Mouse (Mus musculus) frontal cortex, postnatal 36 days (tissue): ENCODE results near the gene Gm49661.
A peak's percentile ranks its signal among the peaks of the same experiment; 100 is the strongest.

Experiments
- DNase-seq, 2 experiments: peaks; one replicate each; pipeline ENCODE4 v3.0.0; 2022; ENCODE audit warnings: low spot score in 2 of 2

Gm49661 gene

DNA sequence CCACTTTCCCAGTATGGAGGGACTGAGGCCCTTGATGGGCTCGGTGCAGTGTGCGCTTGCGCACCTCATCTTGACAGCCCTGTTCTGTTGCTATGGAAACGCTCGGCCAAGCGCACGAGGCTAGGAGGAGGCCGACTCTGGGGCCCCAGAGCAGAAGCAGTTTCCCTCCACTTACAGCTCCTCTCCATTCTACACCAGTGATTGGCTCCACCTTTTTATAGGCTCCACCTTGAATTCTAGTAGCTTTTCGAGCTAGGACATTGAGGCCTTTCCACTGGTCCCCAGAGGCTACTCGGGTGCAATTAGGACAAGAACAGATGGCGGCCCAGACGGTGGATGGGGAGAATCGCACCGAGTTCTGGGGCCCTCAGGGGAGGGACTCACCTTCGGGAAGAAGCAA is 34.4 kb downstream of the Gm49661 start:
- DNase-seq = no peak

DNA sequence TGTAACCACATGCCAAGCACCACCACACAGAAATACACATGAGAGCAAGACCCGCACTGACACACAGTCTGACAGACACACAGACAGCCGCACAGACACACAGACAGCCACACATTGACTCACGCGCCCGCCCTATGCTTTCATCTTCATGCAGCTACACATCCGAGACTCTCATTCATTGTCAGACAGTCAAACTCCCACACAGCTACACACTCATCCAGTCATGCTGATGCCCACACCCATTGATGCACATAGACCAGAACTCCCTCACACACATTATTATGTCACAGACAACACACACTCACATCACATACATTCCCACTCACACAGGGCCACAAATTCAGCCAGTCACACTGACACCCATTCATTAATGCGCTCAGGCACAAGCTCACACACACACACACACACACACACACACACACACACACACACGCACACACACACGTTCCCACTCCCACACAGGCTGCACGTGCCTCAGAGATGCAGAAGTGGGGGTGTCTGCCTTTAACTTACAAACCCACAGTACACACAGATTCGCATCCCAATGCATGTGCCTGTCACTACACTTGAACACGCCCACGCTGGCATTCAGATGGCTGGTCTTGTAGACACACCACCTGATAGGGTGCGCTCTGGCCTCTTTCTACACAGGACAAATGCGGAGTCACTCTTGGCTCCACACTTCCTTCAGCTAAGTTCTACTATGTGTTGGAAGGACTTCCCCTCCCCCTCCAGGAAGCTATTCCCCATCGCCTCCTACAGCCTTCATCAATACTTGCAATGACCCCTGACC is 35.3 kb downstream of the Gm49661 start:
- DNase-seq = no peak

DNA sequence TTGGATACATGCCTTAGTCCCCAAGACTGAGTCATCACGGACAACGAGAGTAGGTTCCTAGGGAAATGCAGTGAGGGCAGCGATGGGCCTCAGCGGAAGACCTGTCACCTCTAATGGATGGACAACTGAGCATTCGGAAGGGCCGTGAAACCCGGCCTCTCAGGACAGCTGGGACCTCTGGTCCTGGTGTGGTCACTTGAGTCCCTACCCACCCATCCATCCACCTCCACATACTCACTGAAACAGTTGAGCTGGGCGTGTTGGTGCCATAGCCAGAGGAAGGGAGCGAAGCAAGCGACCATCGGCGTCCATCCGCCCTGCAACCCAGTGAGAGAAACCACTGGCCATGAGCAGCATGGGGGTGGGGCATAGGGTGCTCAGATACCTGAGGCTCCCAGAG is 38.7 kb downstream of the Gm49661 start:
- DNase-seq = no peak

DNA sequence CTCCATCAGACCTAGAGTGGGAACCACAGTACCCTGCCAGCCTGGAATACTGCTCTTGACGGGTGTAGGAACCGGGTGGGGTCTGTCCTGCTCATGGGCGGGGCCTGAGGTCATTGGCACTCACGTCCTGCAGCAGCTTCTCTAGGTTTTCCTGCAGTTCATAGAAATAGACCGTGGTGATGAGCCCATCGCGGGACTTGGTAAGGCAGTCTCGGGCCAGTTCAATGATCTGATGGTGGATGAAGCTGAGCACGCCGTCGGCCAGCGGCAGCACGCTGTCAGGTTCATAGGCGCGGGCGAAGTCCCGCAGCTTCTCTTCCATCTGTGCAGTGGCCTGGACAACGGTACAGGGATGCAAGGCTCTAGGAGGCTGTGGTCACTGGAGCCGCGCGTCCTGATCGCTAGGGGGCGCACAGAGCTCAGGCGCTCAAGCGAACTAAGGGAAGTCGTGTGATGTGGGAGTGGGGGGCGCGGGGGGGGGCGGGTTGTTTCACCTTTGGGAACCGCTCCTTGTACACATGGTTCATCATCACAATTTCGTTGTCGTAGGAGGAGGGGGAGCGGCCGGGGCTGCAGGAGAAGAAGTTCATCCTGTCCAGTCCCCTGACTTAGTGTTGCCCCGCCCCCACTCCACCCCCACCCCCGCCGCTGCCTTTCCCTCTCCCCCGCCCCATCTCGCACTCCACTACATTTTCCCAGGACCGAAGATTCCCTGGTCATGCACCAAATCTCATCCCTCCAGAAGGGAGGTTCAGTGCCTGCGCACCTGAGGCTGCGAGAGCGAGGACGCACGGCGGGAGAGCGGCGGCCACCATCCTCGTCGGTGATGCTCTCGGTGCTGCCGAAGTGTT is 40.6 kb downstream of the Gm49661 start:
- DNase-seq = peak in 1 of 2 experiments; percentile 76

DNA sequence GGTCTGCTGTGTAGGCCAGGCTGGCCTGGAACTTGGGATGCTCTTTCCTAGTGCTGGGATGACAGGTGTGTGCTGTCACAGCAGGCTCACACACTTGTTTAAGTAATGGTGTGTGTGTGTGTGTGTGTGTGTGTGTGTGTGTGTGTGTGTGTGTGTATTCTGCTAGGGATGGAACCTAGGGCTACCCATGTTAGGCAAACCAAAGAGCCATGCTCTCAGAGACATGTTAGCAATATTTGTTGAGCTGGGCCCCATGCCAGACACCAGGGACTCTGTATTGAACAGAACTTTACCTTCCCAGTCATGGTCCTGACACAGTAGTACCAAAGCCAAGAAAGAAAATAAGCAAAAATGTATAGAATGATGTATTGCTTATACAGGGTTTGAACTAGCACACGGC is 41.7 kb downstream of the Gm49661 start:
- no peak for DNase-seq

DNA sequence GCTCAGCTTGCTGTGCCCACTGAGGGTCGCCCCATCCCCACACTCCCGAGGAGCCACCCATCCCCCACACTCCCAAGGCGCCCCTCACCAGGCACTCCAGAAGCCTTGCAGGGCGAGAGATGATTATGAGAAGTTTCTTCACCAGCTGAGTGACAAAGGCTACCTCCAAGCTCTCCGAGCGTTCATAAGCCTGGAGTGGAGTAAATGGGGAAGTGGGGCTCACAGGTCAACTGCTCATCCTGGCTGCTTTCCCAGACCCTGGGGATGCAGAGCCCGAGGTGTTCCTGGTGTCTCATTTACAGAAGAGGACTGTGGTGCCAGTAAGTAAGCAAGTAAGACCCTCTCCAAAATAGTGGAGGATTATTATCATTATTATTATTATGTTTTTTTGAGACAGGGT is 43.7 kb downstream of the Gm49661 start:
- no peak for DNase-seq

DNA sequence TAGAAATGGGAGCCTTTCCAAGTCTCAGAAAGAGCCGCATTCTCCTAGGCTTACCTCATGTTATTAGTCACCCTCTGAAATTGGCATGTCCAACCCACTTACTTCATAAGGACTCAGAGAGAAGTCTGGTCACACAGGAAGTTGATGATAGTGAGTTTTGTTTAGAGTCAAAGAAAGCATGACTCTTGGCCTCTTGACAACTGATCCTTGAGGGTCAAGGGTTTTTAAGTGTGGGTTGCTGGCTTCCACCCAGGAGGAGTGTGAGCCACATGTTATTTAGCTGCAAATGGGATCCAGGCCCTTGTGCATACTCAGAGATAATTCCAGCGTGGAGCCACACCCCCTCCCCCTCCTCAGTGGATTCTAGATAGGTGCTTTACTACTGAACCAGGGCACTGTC is 47.6 kb downstream of the Gm49661 start:
- DNase-seq = no peak

DNA sequence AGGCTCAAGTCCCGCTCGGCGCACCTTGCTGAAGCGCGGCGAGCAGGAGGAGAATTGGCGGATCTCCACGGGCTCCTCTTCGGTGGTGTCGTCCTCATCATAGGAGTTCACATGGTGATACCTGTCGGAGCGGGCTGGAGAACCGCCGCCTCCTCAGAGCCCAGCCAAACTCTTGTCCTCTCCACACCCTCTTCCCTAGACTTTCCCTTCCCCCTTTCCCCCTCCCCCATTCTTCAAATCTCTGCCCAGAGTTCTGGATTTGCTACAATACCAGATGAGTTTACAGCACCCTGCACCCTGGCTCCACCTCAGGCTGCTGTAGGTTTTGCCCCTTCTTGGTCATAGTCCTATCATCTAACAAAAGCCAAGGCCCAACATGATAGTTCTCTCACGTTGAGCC is 50.6 kb downstream of the Gm49661 start:
- no peak for DNase-seq

DNA sequence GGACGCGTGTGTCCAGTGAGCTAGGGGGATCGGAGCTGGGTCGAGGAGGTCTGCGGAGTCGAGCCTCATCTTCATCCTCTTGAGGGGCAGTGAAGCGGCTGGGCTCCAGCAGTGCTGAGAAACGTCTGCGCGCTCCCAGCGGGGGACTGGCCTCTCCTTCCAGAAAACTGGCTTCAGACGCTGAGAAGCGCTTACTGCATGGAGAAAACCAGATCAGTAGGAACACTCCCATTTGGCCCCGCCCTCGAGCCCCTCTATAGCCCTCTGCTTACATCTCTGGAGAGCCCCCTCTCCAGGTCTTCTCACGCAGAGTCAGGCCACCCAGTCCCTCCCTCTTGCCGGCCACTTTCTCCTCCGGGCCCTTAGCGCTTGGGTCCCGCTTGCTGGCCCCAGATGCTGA is 51.5 kb downstream of the Gm49661 start:
- DNase-seq = no peak
